Mouse (Mus musculus): ENCODE data around the gene Stkld1. TPM values are rescaled to one million over a fixed set of nuclear protein-coding genes. Genes with fewer than 3 reads are reported as not detected.

The Stkld1 gene
- polyA plus RNA-seq, 1 experiment from 2014 or later, result 0.14 TPM

DNA sequence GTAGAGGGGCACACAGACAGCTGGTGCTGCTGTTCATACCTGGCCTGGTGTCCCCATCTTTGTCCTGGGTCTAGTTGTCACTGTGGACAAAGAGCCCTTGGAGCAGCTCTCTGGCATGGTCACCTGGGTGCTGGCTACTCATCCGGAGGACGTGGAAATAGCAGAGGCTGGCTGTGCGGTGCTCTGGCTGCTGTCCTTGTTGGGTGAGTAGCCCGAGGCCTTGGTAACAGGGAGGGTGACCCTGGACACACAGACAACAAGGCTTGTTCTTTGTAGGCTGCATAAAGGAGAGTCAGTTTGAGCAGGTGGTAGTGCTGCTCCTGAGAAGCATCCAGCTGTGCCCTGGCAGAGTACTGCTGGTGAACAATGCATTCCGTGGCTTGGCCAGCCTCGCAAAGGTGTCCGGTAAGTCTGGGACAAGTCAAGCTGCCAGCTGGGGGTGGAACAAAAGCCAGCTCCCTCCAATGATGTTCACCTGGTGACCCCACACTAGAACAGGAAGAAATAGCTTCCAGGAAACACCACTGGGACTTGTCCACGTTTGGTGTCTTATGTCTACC, 17.6 kb downstream of the Stkld1 start:
- Histone ChIP-seq H3K4me3 (ENCODE audit: low read depth, low read length) (no peak overlapping the region), H3K4me1 (ENCODE audit: control insufficient read depth, insufficient read depth, low read length) (no peaks in the 10 kb centered on the region), H3K9me3 (replicated peaks; ENCODE audit: control insufficient read depth, low read length) (no peaks in the 10 kb centered on the region), H3K4me2 (no peak overlapping the region), H3K27me3 (ENCODE audit: control insufficient read depth, insufficient read depth, low read length) (no peaks in the 10 kb centered on the region), H3K36me3 (ENCODE audit: control insufficient read depth, insufficient read depth, low read length) (peaks cover 29% of the 10 kb centered on the region), H3K9ac (ENCODE audit: low read depth, low read length) (no peak overlapping the region), H3K27ac (ENCODE audit: low read depth, low read length) (no peak overlapping the region)
- no peak for ATAC-seq (replicated peaks; ENCODE audit: insufficient number of reproducible peaks, low FRiP score, low TSS enrichment)
- WGBS (ENCODE audit: insufficient replicate concordance), result 91% methylated on average over 8 of the region's 8 CpGs

- WGBS (ENCODE audit: insufficient replicate concordance), result 92% methylated on average over 4 of the region's 4 CpGs
- peaks cover 33% of the 10 kb centered on the region for H3K36me3 ChIP-seq (ENCODE audit: control insufficient read depth, insufficient read depth, low read length)
- H3K27me3 ChIP-seq (ENCODE audit: control insufficient read depth, insufficient read depth, low read length), result no peaks in the 10 kb centered on the region
- H3K4me1 ChIP-seq (ENCODE audit: control insufficient read depth, insufficient read depth, low read length), result no peaks in the 10 kb centered on the region
- no peak for ATAC-seq (replicated peaks; ENCODE audit: insufficient number of reproducible peaks, low FRiP score, low TSS enrichment)
- no peak overlapping the region for H3K9ac ChIP-seq (ENCODE audit: low read depth, low read length)
- no peak overlapping the region for H3K4me3 ChIP-seq (ENCODE audit: low read depth, low read length)
- no peak overlapping the region for H3K27ac ChIP-seq (ENCODE audit: low read depth, low read length)
- no peak overlapping the region for H3K4me2 ChIP-seq
- no peaks in the 10 kb centered on the region for H3K9me3 ChIP-seq (replicated peaks; ENCODE audit: control insufficient read depth, low read length)
Observed at GRCm38 (mm10) chr2:26952193-26952592, 18.3 kb downstream of the Stkld1 start.

DNA sequence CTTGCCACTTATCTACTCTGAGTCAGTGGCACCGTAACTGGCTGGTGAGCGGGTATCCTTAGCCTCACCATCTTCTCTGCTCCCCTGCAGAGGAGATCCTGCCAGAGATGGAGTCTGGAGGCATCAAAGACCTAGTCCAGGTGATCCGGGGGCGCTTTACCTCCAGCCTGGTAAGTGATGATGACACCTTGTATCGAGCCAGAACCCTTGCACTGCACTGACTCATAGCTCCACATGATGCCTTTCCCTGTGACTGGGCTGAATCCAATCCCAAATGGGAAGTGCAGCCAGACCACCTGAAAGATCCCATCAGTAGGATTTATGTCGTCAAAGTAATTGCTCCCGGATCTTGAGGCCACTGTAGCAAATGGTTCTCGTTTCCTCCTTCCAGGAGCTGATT, 19.0 kb downstream of the Stkld1 start:
- Histone ChIP-seq H3K4me3 (ENCODE audit: low read depth, low read length) (no peak overlapping the region), H3K4me1 (ENCODE audit: control insufficient read depth, insufficient read depth, low read length) (no peaks in the 10 kb centered on the region), H3K4me2 (no peak overlapping the region), H3K9ac (ENCODE audit: low read depth, low read length) (no peak overlapping the region), H3K27me3 (ENCODE audit: control insufficient read depth, insufficient read depth, low read length) (no peaks in the 10 kb centered on the region), H3K27ac (ENCODE audit: low read depth, low read length) (no peak overlapping the region), H3K36me3 (ENCODE audit: control insufficient read depth, insufficient read depth, low read length) (peaks cover 36% of the 10 kb centered on the region), H3K9me3 (replicated peaks; ENCODE audit: control insufficient read depth, low read length) (no peaks in the 10 kb centered on the region)
- 84% methylated on average over 8 of the region's 8 CpGs for WGBS (ENCODE audit: insufficient replicate concordance)
- no peak for ATAC-seq (replicated peaks; ENCODE audit: insufficient number of reproducible peaks, low FRiP score, low TSS enrichment)

DNA sequence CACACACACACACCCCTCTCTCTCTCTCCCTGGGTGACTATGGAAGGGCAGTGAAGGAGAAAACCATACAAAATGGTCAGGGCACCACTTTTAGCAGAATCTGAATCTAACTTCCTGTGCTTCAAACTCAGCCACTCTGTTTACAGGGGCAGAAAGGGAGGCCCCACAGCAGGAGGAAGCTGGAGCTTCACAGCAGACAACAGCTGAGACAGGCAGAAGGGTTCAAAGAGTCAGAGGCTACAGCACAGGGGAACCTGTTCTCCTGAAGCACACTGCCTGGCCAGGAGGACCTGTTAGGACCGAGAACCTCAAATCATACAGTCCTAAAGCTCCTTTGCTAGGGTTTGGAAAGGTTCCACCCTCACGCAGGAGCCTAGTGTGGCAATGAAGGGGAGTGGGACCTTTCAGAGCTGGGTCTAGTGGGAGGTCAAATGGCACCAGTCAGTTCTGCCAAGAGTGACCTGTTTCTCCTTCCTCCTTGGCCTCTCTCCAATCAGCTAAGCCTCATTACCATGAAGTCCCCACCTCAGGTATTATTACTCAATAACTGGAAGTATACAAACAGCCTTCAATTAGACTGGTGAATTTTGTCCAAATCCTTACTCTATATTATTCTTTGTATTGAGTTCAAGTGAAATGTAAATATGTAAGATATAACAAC, 21.0 kb downstream of the Stkld1 start:
- no peaks in the 10 kb centered on the region for H3K4me1 ChIP-seq (ENCODE audit: control insufficient read depth, insufficient read depth, low read length)
- no peaks in the 10 kb centered on the region for H3K9me3 ChIP-seq (replicated peaks; ENCODE audit: control insufficient read depth, low read length)
- H3K36me3 ChIP-seq (ENCODE audit: control insufficient read depth, insufficient read depth, low read length), result peaks cover 43% of the 10 kb centered on the region
- no peak for ATAC-seq (replicated peaks; ENCODE audit: insufficient number of reproducible peaks, low FRiP score, low TSS enrichment)
- no peak overlapping the region for H3K27ac ChIP-seq (ENCODE audit: low read depth, low read length)
- 89% methylated on average over 2 of the region's 2 CpGs for WGBS (ENCODE audit: insufficient replicate concordance)
- H3K27me3 ChIP-seq (ENCODE audit: control insufficient read depth, insufficient read depth, low read length), result no peaks in the 10 kb centered on the region
- H3K9ac ChIP-seq (ENCODE audit: low read depth, low read length), result no peak overlapping the region
- H3K4me2 ChIP-seq, result no peak overlapping the region
- no peak overlapping the region for H3K4me3 ChIP-seq (ENCODE audit: low read depth, low read length)

GRCm38 (mm10) chr2:26956811-26957487, 23.1 kb downstream of the Stkld1 start:
- no peak for ATAC-seq (replicated peaks; ENCODE audit: insufficient number of reproducible peaks, low FRiP score, low TSS enrichment)
- Histone ChIP-seq H3K9me3 (replicated peaks; ENCODE audit: control insufficient read depth, low read length) (no peaks in the 10 kb centered on the region), H3K4me3 (ENCODE audit: low read depth, low read length) (no peak overlapping the region), H3K4me2 (no peak overlapping the region), H3K27me3 (ENCODE audit: control insufficient read depth, insufficient read depth, low read length) (no peaks in the 10 kb centered on the region), H3K9ac (ENCODE audit: low read depth, low read length) (no peak overlapping the region), H3K27ac (ENCODE audit: low read depth, low read length) (no peak overlapping the region), H3K4me1 (ENCODE audit: control insufficient read depth, insufficient read depth, low read length) (0 out of 2 replicates have a peak, but pooled peaks cover 2% of the 10 kb centered on the region), H3K36me3 (ENCODE audit: control insufficient read depth, insufficient read depth, low read length) (peaks cover 45% of the 10 kb centered on the region)
- 93% methylated on average over 12 of the region's 12 CpGs for WGBS (ENCODE audit: insufficient replicate concordance)

- no peak overlapping the region for H3K27ac ChIP-seq (ENCODE audit: low read depth, low read length)
- WGBS (ENCODE audit: insufficient replicate concordance), result 92% methylated on average over 2 of the region's 2 CpGs
Observed at GRCm38 (mm10) chr2:26957488-26957859, 23.6 kb downstream of the Stkld1 start.

GRCm38 (mm10) chr2:26960756-26961155, 26.9 kb downstream of the Stkld1 start:
- no peaks in the 10 kb centered on the region for H3K27me3 ChIP-seq (ENCODE audit: control insufficient read depth, insufficient read depth, low read length)
- WGBS (ENCODE audit: insufficient replicate concordance), result 76% methylated on average over 4 of the region's 4 CpGs
- H3K4me2 ChIP-seq, result no peak overlapping the region
- H3K27ac ChIP-seq (ENCODE audit: low read depth, low read length), result no peak overlapping the region
- no peaks in the 10 kb centered on the region for H3K9me3 ChIP-seq (replicated peaks; ENCODE audit: control insufficient read depth, low read length)
- H3K4me3 ChIP-seq (ENCODE audit: low read depth, low read length), result no peak overlapping the region
- peaks cover 14% of the 10 kb centered on the region for H3K4me1 ChIP-seq (ENCODE audit: control insufficient read depth, insufficient read depth, low read length)
- no peak for ATAC-seq (replicated peaks; ENCODE audit: insufficient number of reproducible peaks, low FRiP score, low TSS enrichment)
- H3K9ac ChIP-seq (ENCODE audit: low read depth, low read length), result no peak overlapping the region
- H3K36me3 ChIP-seq (ENCODE audit: control insufficient read depth, insufficient read depth, low read length), result peaks cover 24% of the 10 kb centered on the region

More at GRCm38 (mm10) chr2:26957488-26957859, 23.6 kb downstream of the Stkld1 start:
- Histone ChIP-seq H3K36me3 (ENCODE audit: control insufficient read depth, insufficient read depth, low read length) (peaks cover 44% of the 10 kb centered on the region), H3K9ac (ENCODE audit: low read depth, low read length) (no peak overlapping the region), H3K4me3 (ENCODE audit: low read depth, low read length) (no peak overlapping the region), H3K4me2 (no peak overlapping the region), H3K4me1 (ENCODE audit: control insufficient read depth, insufficient read depth, low read length) (0 out of 2 replicates have a peak, but pooled peaks cover 2% of the 10 kb centered on the region), H3K27me3 (ENCODE audit: control insufficient read depth, insufficient read depth, low read length) (no peaks in the 10 kb centered on the region), H3K9me3 (replicated peaks; ENCODE audit: control insufficient read depth, low read length) (no peaks in the 10 kb centered on the region)
- no peak for ATAC-seq (replicated peaks; ENCODE audit: insufficient number of reproducible peaks, low FRiP score, low TSS enrichment)

DNA sequence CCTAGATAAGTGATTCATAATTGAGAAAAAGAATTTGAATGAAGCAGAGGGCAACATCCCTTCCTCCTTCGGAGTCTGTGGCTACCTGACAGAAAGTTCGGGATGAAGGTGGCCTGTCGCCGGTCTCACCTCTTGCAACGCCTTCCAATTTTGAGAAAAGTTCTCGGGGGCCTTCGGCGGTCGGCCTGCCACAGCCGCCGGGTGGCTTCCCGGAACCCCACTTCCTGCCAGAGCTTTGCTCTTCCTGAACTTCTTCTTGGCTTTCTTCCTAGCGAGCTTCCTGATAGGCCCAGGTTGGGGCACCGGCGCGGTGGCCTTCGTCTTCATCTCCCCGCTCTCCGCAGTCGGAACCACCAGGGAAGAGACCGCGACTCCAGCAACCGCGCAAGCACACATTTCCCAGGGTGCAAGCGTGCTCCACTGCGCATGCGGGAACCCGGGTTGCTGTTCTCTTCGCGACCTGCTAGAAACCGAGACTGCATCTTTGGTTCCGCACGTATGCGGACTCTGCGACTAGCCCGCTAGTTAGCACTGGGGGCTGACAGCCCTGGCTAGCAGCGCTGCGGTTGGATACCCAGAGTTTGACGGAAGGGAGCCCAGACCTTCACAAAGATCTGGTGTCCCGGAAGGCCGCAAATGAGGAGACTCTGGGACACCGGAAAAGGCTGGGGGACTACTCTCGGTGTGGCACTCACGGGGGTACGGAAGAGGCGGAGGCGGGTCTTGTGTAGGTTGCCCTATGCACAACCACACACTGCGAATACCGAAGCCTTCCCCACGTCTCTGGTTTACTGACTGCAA, 30.3 kb downstream of the Stkld1 start, which contains the start of gene Rexo4:
Gene Rexo4, minus strand, starts transcription at position 464 of the 801 bp plus-strand sequence.
- Histone ChIP-seq H3K4me2 (peak within 1 kb of the TSS; percentile 75), H3K4me3 (ENCODE audit: low read depth, low read length) (peak within 1 kb of the TSS; percentile 82), H3K9ac (ENCODE audit: low read depth, low read length) (peak within 1 kb of the TSS; percentile 90), H3K36me3 (ENCODE audit: control insufficient read depth, insufficient read depth, low read length) (peaks cover 9% of the 10 kb centered on the region; the same call in 1 of the 2 replicates), H3K27ac (ENCODE audit: low read depth, low read length) (peak within 1 kb of the TSS; percentile 99), H3K27me3 (ENCODE audit: control insufficient read depth, insufficient read depth, low read length) (no peaks in the 10 kb centered on the region), H3K4me1 (ENCODE audit: control insufficient read depth, insufficient read depth, low read length) (peaks cover 14% of the 10 kb centered on the region), H3K9me3 (replicated peaks; ENCODE audit: control insufficient read depth, low read length) (no peaks in the 10 kb centered on the region)
- under 1% methylated on average over 50 of the region's 50 CpGs for WGBS (ENCODE audit: insufficient replicate concordance)
- ATAC-seq (replicated peaks; ENCODE audit: insufficient number of reproducible peaks, low FRiP score, low TSS enrichment), result peak; percentile 88
